8 mouse cellular contexts compared by ENCODE assay signal in the genomic region with DNA sequence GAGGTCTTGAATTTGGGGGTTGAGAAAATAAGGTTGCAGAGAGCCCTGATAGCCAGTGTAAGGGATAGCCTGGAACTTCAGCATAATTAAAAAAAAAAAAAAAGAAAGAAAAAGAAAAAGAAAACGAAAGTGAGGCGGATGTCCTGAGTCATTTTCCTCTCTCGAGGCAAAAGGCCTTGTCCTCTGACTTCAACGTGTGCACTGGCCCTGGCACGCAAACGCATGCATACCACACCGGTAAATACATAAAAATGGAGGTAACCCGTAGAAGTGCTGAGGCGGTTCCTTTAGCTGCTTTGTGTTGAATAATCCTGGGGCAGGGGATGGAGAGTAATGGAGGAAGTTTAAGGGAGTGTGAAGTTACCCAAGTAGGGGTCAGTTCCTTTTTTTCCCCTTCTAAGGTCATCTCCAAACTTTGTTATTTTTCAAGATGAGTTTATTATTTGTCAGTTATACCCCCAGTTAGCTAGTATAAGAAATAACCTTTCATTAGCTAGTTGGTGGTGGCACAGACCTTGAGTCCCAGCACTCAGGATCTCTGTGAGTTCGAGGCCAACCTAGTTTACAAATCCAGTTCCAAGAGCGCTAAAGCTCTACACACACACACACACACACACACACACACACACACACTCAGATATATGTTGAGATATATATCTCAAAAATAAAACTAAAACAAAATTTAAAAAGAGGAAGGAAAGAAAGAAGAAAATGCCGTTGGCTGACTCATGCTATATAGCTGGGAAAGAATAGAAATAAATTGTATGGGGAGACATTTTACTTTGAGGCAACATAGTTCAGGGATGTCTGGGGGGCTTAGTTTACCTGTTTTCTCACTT. TPM values are rescaled to one million over a fixed set of nuclear protein-coding genes. Genes with fewer than 3 reads are reported as not detected.
A peak's percentile ranks its signal among the peaks of the same experiment; 100 is the strongest.
DNase-seq lines count a peak whose midpoint lies in the region; ATAC-seq and TF ChIP-seq lines count a peak whose summit lies in the region.

No protein-coding gene starts in this region.

- TF ChIP-seq POLR2A in thymus, adult 2 months (IDR thresholded peaks at IDR 0.05; ENCODE audit: control insufficient read depth, extremely low read depth, insufficient read depth, low read length, poor library complexity) = no peak

- H3K4me1 ChIP-seq in heart, postnatal 0 days (ENCODE audit: control insufficient read depth, insufficient read depth) = peaks cover 7% of the 10 kb centered on the region; the same call in 1 of the 2 replicates
- no peaks in the 10 kb centered on the region; the same call in 1 of the 2 replicates for H3K4me1 ChIP-seq in lung, postnatal 0 days (ENCODE audit: insufficient read depth, low read depth, low read length)
- peaks cover 7% of the 10 kb centered on the region for H3K4me1 ChIP-seq in thymus, adult 2 months (replicated peaks; ENCODE audit: control insufficient read depth, insufficient read depth, low read length)

- peak overlapping the region; percentile 72 for H3K4me2 ChIP-seq in heart, postnatal 0 days (ENCODE audit: low read depth, low read length)
- peak overlapping the region; percentile 83 for H3K4me2 ChIP-seq in lung, postnatal 0 days (replicated peaks; ENCODE audit: low read depth, low read length)

- TF ChIP-seq EP300 in heart, postnatal 0 days (IDR thresholded peaks at IDR 0.05; ENCODE audit: low read depth) = no peak
- 0 out of 2 replicates have a peak, but pooled peaks have one; percentile 19 for TF ChIP-seq EP300 in lung, postnatal 0 days (IDR thresholded peaks at IDR 0.05)

- WGBS in heart, postnatal 0 days = 31% methylated on average over 12 of the region's 12 CpGs
- WGBS in lung, postnatal 0 days = 28% methylated on average over 12 of the region's 12 CpGs
- 16% methylated on average over 12 of the region's 12 CpGs for WGBS in thymus, adult 2 months

- H3K9me3 ChIP-seq in heart, postnatal 0 days (replicated peaks; ENCODE audit: control insufficient read depth, low read length) = no peaks in the 10 kb centered on the region
- no peaks in the 10 kb centered on the region for H3K9me3 ChIP-seq in lung, postnatal 0 days (ENCODE audit: low read length)

- no peaks in the 10 kb centered on the region for H3K27me3 ChIP-seq in heart, postnatal 0 days (ENCODE audit: control insufficient read depth, insufficient read depth, low read length)
- H3K27me3 ChIP-seq in lung, postnatal 0 days (replicated peaks; ENCODE audit: insufficient read depth, low read length) = no peaks in the 10 kb centered on the region
- H3K27me3 ChIP-seq in thymus, adult 2 months (ENCODE audit: control insufficient read depth, insufficient read depth, low read length) = no peaks in the 10 kb centered on the region

- no peak for ATAC-seq in heart, postnatal 0 days (ENCODE audit: insufficient read depth, low read depth)
- no peak for ATAC-seq in lung, postnatal 0 days

- no peaks in the 10 kb centered on the region for H3K36me3 ChIP-seq in heart, postnatal 0 days (replicated peaks; ENCODE audit: control insufficient read depth, insufficient read depth, low read length)
- H3K36me3 ChIP-seq in lung, postnatal 0 days (ENCODE audit: insufficient read depth, low read length) = no peaks in the 10 kb centered on the region
- H3K36me3 ChIP-seq in thymus, adult 2 months (ENCODE audit: control insufficient read depth, insufficient read depth, low read length) = no peaks in the 10 kb centered on the region

- DNase-seq in adrenal gland, adult 8-10 months = peak; percentile 45
- DNase-seq in adrenal gland, postnatal 4 days (ENCODE audit: low spot score in 2 of 2) = no peak
- peak; percentile 45 for DNase-seq in CD4-positive, CD25-positive, alpha-beta regulatory T cell, adult 2 months (ENCODE audit: low read depth, low spot score)
- DNase-seq in heart, postnatal 0 days (ENCODE audit: low spot score) = no peak
- DNase-seq in lung, postnatal 0 days (ENCODE audit: low spot score) = peak; percentile 43
- DNase-seq in thymus, adult 2 months = no peak
- no peak for DNase-seq in frontal cortex, postnatal 36 days (ENCODE audit: low spot score in 2 of 2)
- DNase-seq in spleen, postnatal 4 days (ENCODE audit: low spot score in 2 of 2) = no peak

- H3K27ac ChIP-seq in heart, postnatal 0 days (ENCODE audit: low read depth) = peak overlapping the region; percentile 47; the same call in 1 of the 2 replicates
- peak overlapping the region; percentile 64 for H3K27ac ChIP-seq in lung, postnatal 0 days (ENCODE audit: low read length)
- no peak overlapping the region for H3K27ac ChIP-seq in thymus, adult 2 months (ENCODE audit: control insufficient read depth, insufficient read depth, low read length)

- TF ChIP-seq CTCF in heart, postnatal 0 days (IDR thresholded peaks at IDR 0.05; ENCODE audit: low read depth) = no peak
- no peak for TF ChIP-seq CTCF in lung, postnatal 0 days (IDR thresholded peaks at IDR 0.05)
- no peak for TF ChIP-seq CTCF in thymus, adult 2 months (IDR thresholded peaks at IDR 0.05; ENCODE audit: borderline replicate concordance, control insufficient read depth, extremely low read depth, insufficient read depth, low read length, poor library complexity)

- H3K4me3 ChIP-seq in heart, postnatal 0 days (ENCODE audit: low read depth, low read length) = peak overlapping the region; percentile 53
- H3K4me3 ChIP-seq in lung, postnatal 0 days (ENCODE audit: low read depth, low read length) = peak overlapping the region; percentile 54
- no peak overlapping the region for H3K4me3 ChIP-seq in thymus, adult 2 months (ENCODE audit: control insufficient read depth, insufficient read depth, low read length)

- H3K9ac ChIP-seq in heart, postnatal 0 days (replicated peaks; ENCODE audit: low read depth, low read length) = peak overlapping the region; percentile 27
- no peak overlapping the region for H3K9ac ChIP-seq in lung, postnatal 0 days (replicated peaks; ENCODE audit: low read depth)

RNA-seq across cellular contexts. Expression of a gene that starts 0.6 kb away (rescaled TPM):
- 10 to 100 TPM in 2 of 4 experiments, 1 to 10 TPM in 2; 7.0 to 26.7 (median 11.4) TPM for total RNA-seq in adrenal gland, adult 8-10 months (2022)
- total RNA-seq in adrenal gland, postnatal 4 days (2021) = 10 to 100 TPM; 12.8 to 13.4 TPM
- 0.58 and 3.1 TPM in 2 replicates for total RNA-seq in heart, postnatal 0 days (2014; rRNA removed; ENCODE audit: low replicate concordance)
- 4.2 and 4.4 TPM in 2 replicates for polyA plus RNA-seq in heart, postnatal 0 days (2015; fragmentation: Nextera tagmentation; extraction: Ambion mirVana)
- polyA plus RNA-seq in lung, postnatal 0 days (2015; fragmentation: Nextera tagmentation; extraction: Ambion mirVana) = 5.2 and 5.5 TPM in 2 replicates
- 0.60 and 0.65 TPM in 2 replicates for polyA plus RNA-seq in thymus, adult 2 months (2012; rRNA removed)

RNA-seq across cellular contexts. Expression of a gene that starts 38.6 kb away (rescaled TPM):
- 10 to 100 TPM; 66.0 to 70.6 (median 68.9) TPM for total RNA-seq in adrenal gland, adult 8-10 months (2022)
- 10 to 100 TPM; 78.9 to 79.4 TPM for total RNA-seq in adrenal gland, postnatal 4 days (2021)
- 20.5 and 32.7 TPM in 2 replicates for total RNA-seq in heart, postnatal 0 days (2014; rRNA removed; ENCODE audit: low replicate concordance)
- polyA plus RNA-seq in heart, postnatal 0 days (2015; fragmentation: Nextera tagmentation; extraction: Ambion mirVana) = 16.0 TPM in 2 replicates
- polyA plus RNA-seq in lung, postnatal 0 days (2015; fragmentation: Nextera tagmentation; extraction: Ambion mirVana) = 10.5 and 13.4 TPM in 2 replicates
- polyA plus RNA-seq in thymus, adult 2 months (2012; rRNA removed) = 30.9 and 37.7 TPM in 2 replicates

RNA-seq across cellular contexts. Expression of a gene that starts 55.0 kb away (rescaled TPM):
- total RNA-seq in adrenal gland, adult 8-10 months (2022) = 1 to 10 TPM in 2 of 4 experiments, not detected in 2; 1.9 to 9.5 TPM
- total RNA-seq in adrenal gland, postnatal 4 days (2021) = under 1 TPM; 0.25 to 0.95 TPM
- total RNA-seq in heart, postnatal 0 days (2014; rRNA removed; ENCODE audit: low replicate concordance) = 5.5 TPM in 1 of 2 replicates, not detected in the other
- not detected in 2 replicates for polyA plus RNA-seq in heart, postnatal 0 days (2015; fragmentation: Nextera tagmentation; extraction: Ambion mirVana)
- polyA plus RNA-seq in lung, postnatal 0 days (2015; fragmentation: Nextera tagmentation; extraction: Ambion mirVana) = 0.05 and 0.12 TPM in 2 replicates
- 0.73 and 0.87 TPM in 2 replicates for polyA plus RNA-seq in thymus, adult 2 months (2012; rRNA removed)

Comparison
In these comparisons a context has a peak if more than half of its experiments do, and no peak if none do; other contexts are left out.
1. DNase-seq: peak in adrenal gland, adult 8-10 months (single experiment), CD4-positive, CD25-positive, alpha-beta regulatory T cell, adult 2 months (single experiment) and lung, postnatal 0 days (single experiment); none in adrenal gland, postnatal 4 days (0 of 2), heart, postnatal 0 days (single experiment), thymus, adult 2 months (single experiment), frontal cortex, postnatal 36 days (0 of 2) and spleen, postnatal 4 days (0 of 2).